Mouse (Mus musculus) olfactory bulb, adult 2 months (tissue): ENCODE measurements around the gene 1700001C19Rik.

ENCODE experiments used
- CTCF ChIP-seq: fragments of 200-500 bp; IDR thresholded peaks from 2 replicates; pipeline ENCODE4 v1.5.1; 2012; ENCODE audit warnings: low read depth, mild to moderate bottlenecking, low read length, moderate library complexity; ENCODE audit not compliant: insufficient read depth
- POLR2A ChIP-seq: fragments of 200-500 bp; IDR thresholded peaks from 2 replicates; pipeline ENCODE4 v1.6.1; 2012; ENCODE audit warnings: mild to moderate bottlenecking, low read depth, low read length, moderate library complexity; ENCODE audit not compliant: insufficient read depth

DNA sequence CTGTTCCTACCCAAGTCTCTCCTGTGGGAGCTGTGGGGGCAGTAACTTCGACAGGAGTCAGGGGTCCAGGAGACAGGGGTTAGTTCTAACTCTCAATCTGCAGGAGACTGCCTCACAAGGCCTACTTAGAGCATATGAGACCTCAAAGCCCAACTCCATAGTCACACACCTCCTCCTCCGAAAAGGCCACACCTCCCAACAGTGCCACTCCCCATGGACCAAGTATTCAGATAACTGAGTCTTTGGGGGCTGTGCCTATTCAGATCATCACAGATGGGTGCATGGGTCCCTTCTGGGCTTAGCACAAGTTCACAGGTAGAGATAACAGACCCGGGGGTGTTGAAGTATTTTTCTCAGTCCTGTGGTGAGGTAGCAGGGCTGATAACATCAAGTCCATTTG is 24.5 kb upstream of the 1700001C19Rik start:
- TF ChIP-seq CTCF (no peak), POLR2A (no peak)
